Mouse (Mus musculus): ENCODE data around the gene Chtf18. TPM values are rescaled to one million over a fixed set of nuclear protein-coding genes. Genes with fewer than 3 reads are reported as not detected.

Gene Chtf18
- polyA plus RNA-seq, 1 experiment from 2014 or later, result 10.3 TPM

GRCm38 (mm10) chr17:25723470-25723869 lies 3.7 kb downstream of the Chtf18 start:
- WGBS, result 96% methylated on average over 19 of the region's 19 CpGs
- Histone ChIP-seq H3K27me3 (ENCODE audit: insufficient read depth, low read length) (no peaks in the 10 kb centered on the region), H3K4me1 (replicated peaks; ENCODE audit: insufficient read depth, low read length) (peaks cover 14% of the 10 kb centered on the region), H3K36me3 (ENCODE audit: insufficient read depth, low read length) (0 out of 2 replicates have a peak, but pooled peaks cover 4% of the 10 kb centered on the region), H3K27ac (no peak overlapping the region), H3K4me3 (replicated peaks; ENCODE audit: low read depth, low read length) (no peak overlapping the region), H3K4me2 (ENCODE audit: low read length) (no peak overlapping the region), H3K9ac (ENCODE audit: low read depth, low read length) (no peak overlapping the region), H3K9me3 (replicated peaks; ENCODE audit: low read length) (no peaks in the 10 kb centered on the region)
- ATAC-seq (replicated peaks; ENCODE audit: low FRiP score, low read depth) (no peak), DNase-seq (ENCODE audit: low spot score) (no peak)
- TF ChIP-seq CTCF (IDR thresholded peaks at IDR 0.05; ENCODE audit: low read depth), result no peak

- H3K9ac ChIP-seq (ENCODE audit: low read depth, low read length), result no peak overlapping the region
- no peak for TF ChIP-seq CTCF (IDR thresholded peaks at IDR 0.05; ENCODE audit: low read depth)
- H3K4me2 ChIP-seq (ENCODE audit: low read length), result no peak overlapping the region
- no peak overlapping the region for H3K27ac ChIP-seq
- no peak for ATAC-seq (replicated peaks; ENCODE audit: low FRiP score, low read depth)
- H3K4me3 ChIP-seq (replicated peaks; ENCODE audit: low read depth, low read length), result no peak overlapping the region
- peaks cover 9% of the 10 kb centered on the region; the same call in 1 of the 2 replicates for H3K4me1 ChIP-seq (replicated peaks; ENCODE audit: insufficient read depth, low read length)
- H3K9me3 ChIP-seq (replicated peaks; ENCODE audit: low read length), result no peaks in the 10 kb centered on the region
- 0 out of 2 replicates have a peak, but pooled peaks cover 4% of the 10 kb centered on the region for H3K27me3 ChIP-seq (ENCODE audit: insufficient read depth, low read length)
- WGBS, result 95% methylated on average over 5 of the region's 5 CpGs
- 0 out of 2 replicates have a peak, but pooled peaks cover 4% of the 10 kb centered on the region for H3K36me3 ChIP-seq (ENCODE audit: insufficient read depth, low read length)
- DNase-seq (ENCODE audit: low spot score), result no peak
Measured at GRCm38 (mm10) chr17:25721476-25721875, 5.7 kb downstream of the Chtf18 start.

- no peak for DNase-seq (ENCODE audit: low spot score)
- peak overlapping the region; percentile 81 for H3K4me2 ChIP-seq (ENCODE audit: low read length)
- peak overlapping the region; percentile 28; the same call in 1 of the 2 replicates for H3K9ac ChIP-seq (ENCODE audit: low read depth, low read length)
- H3K27ac ChIP-seq, result no peak overlapping the region
- 0 out of 2 replicates have a peak, but pooled peaks cover 4% of the 10 kb centered on the region for H3K36me3 ChIP-seq (ENCODE audit: insufficient read depth, low read length)
- no peaks in the 10 kb centered on the region for H3K9me3 ChIP-seq (replicated peaks; ENCODE audit: low read length)
- peak overlapping the region; percentile 34 for H3K4me3 ChIP-seq (replicated peaks; ENCODE audit: low read depth, low read length)
- H3K27me3 ChIP-seq (ENCODE audit: insufficient read depth, low read length), result 0 out of 2 replicates have a peak, but pooled peaks cover 4% of the 10 kb centered on the region
- 0 out of 2 replicates have a peak, but pooled peaks cover 8% of the 10 kb centered on the region for H3K4me1 ChIP-seq (replicated peaks; ENCODE audit: insufficient read depth, low read length)
- WGBS, result 8% methylated on average over 6 of the region's 6 CpGs
- no peak for TF ChIP-seq CTCF (IDR thresholded peaks at IDR 0.05; ENCODE audit: low read depth)
- 0 out of 2 replicates have a peak, but pooled peaks have one; percentile 27 for ATAC-seq (replicated peaks; ENCODE audit: low FRiP score, low read depth)
Measured at GRCm38 (mm10) chr17:25717691-25718090, 9.5 kb downstream of the Chtf18 start.

- no peak for TF ChIP-seq CTCF (IDR thresholded peaks at IDR 0.05; ENCODE audit: low read depth)
- Histone ChIP-seq H3K4me3 (replicated peaks; ENCODE audit: low read depth, low read length) (peak within 1 kb of the TSS; percentile 34), H3K27ac (no peak within 1 kb of the TSS), H3K27me3 (ENCODE audit: insufficient read depth, low read length) (0 out of 2 replicates have a peak, but pooled peaks cover 4% of the 10 kb centered on the region), H3K36me3 (ENCODE audit: insufficient read depth, low read length) (0 out of 2 replicates have a peak, but pooled peaks cover 4% of the 10 kb centered on the region), H3K9ac (ENCODE audit: low read depth, low read length) (peak within 1 kb of the TSS; percentile 28), H3K4me2 (ENCODE audit: low read length) (peak within 1 kb of the TSS; percentile 81), H3K9me3 (replicated peaks; ENCODE audit: low read length) (no peaks in the 10 kb centered on the region), H3K4me1 (replicated peaks; ENCODE audit: insufficient read depth, low read length) (0 out of 2 replicates have a peak, but pooled peaks cover 8% of the 10 kb centered on the region)
- WGBS, result 2% methylated on average over 32 of the region's 45 CpGs
- DNase-seq (ENCODE audit: low spot score) (no peak), ATAC-seq (replicated peaks; ENCODE audit: low FRiP score, low read depth) (peak; percentile 38)
Measured at GRCm38 (mm10) chr17:25716711-25717637, 10.2 kb downstream of the Chtf18 start, which contains the start of gene Gng13. Gene Gng13 (plus strand): TSS chr17:25717171.

GRCm38 (mm10) chr17:25716130-25716529 lies 11.1 kb downstream of the Chtf18 start:
- ATAC-seq (replicated peaks; ENCODE audit: low FRiP score, low read depth) (no peak), DNase-seq (ENCODE audit: low spot score) (no peak)
- Histone ChIP-seq H3K4me2 (ENCODE audit: low read length) (no peak overlapping the region), H3K9me3 (replicated peaks; ENCODE audit: low read length) (no peaks in the 10 kb centered on the region), H3K27me3 (ENCODE audit: insufficient read depth, low read length) (0 out of 2 replicates have a peak, but pooled peaks cover 4% of the 10 kb centered on the region), H3K9ac (ENCODE audit: low read depth, low read length) (no peak overlapping the region), H3K36me3 (ENCODE audit: insufficient read depth, low read length) (0 out of 2 replicates have a peak, but pooled peaks cover 4% of the 10 kb centered on the region), H3K4me3 (replicated peaks; ENCODE audit: low read depth, low read length) (no peak overlapping the region), H3K4me1 (replicated peaks; ENCODE audit: insufficient read depth, low read length) (0 out of 2 replicates have a peak, but pooled peaks cover 8% of the 10 kb centered on the region), H3K27ac (no peak overlapping the region)
- 3% methylated on average over 6 of the region's 6 CpGs for WGBS
- no peak for TF ChIP-seq CTCF (IDR thresholded peaks at IDR 0.05; ENCODE audit: low read depth)

- 0 out of 2 replicates have a peak, but pooled peaks cover 8% of the 10 kb centered on the region for H3K4me1 ChIP-seq (replicated peaks; ENCODE audit: insufficient read depth, low read length)
- H3K9ac ChIP-seq (ENCODE audit: low read depth, low read length), result no peak overlapping the region
- ATAC-seq (replicated peaks; ENCODE audit: low FRiP score, low read depth) (no peak), DNase-seq (ENCODE audit: low spot score) (no peak)
- H3K4me2 ChIP-seq (ENCODE audit: low read length), result no peak overlapping the region
- 0 out of 2 replicates have a peak, but pooled peaks cover 4% of the 10 kb centered on the region for H3K27me3 ChIP-seq (ENCODE audit: insufficient read depth, low read length)
- no peak for TF ChIP-seq CTCF (IDR thresholded peaks at IDR 0.05; ENCODE audit: low read depth)
- WGBS, result 62% methylated on average over 3 of the region's 3 CpGs
- no peak overlapping the region for H3K27ac ChIP-seq
- no peaks in the 10 kb centered on the region for H3K9me3 ChIP-seq (replicated peaks; ENCODE audit: low read length)
- H3K36me3 ChIP-seq (ENCODE audit: insufficient read depth, low read length), result 0 out of 2 replicates have a peak, but pooled peaks cover 2% of the 10 kb centered on the region
- H3K4me3 ChIP-seq (replicated peaks; ENCODE audit: low read depth, low read length), result no peak overlapping the region
Measured at GRCm38 (mm10) chr17:25715627-25716026, 11.6 kb downstream of the Chtf18 start.
